Mouse (Mus musculus) liver, embryonic 14.5 days (tissue): ENCODE data around the gene Auts2.

ENCODE experiments used
- CTCF ChIP-seq: IDR thresholded peaks from 2 replicates; pipeline ENCODE4 v1.5.1; 2016; ENCODE audit warnings: antibody characterized with exemption, low read depth, control low read depth
- EP300 ChIP-seq: IDR thresholded peaks from 2 replicates; pipeline ENCODE4 v1.6.1; 2016; ENCODE audit warnings: antibody characterized with exemption, low read depth

DNA sequence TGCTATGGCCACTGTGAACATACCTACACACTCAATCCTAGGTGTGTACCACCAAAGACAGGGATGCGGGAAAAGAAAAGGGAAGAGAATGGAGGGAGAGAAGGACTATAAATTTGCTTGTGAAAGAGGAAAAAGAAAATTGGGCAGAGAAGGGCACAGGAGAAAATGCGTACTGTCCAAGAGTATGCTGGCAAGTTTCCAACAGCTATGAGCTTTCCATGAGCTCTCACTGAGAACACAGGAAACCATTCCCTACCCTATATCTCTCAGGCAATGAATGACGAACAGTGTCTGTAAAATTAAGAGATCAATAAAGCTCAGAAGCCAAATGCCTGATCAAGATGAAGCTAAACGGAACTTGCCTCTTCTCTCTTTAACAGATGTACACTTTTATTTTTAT lies 220.2 kb downstream of the Auts2 start:
- TF ChIP-seq CTCF (no peak), EP300 (no peak)
